Mouse (Mus musculus) liver, adult 2 months (tissue): ENCODE data around the gene Nqo1.

Experiments used
- CTCF ChIP-seq: fragments of 200-500 bp; IDR thresholded peaks from 2 replicates; pipeline ENCODE4 v1.5.1; 2011; ENCODE audit warnings: low read depth, low read length, control low read depth
- POLR2A ChIP-seq: fragments of 200-500 bp; IDR thresholded peaks from 2 replicates; pipeline ENCODE4 v1.6.1; 2011; ENCODE audit warnings: low read length, control low read depth; ENCODE audit not compliant: insufficient read depth; ENCODE audit errors: extremely low read depth

DNA sequence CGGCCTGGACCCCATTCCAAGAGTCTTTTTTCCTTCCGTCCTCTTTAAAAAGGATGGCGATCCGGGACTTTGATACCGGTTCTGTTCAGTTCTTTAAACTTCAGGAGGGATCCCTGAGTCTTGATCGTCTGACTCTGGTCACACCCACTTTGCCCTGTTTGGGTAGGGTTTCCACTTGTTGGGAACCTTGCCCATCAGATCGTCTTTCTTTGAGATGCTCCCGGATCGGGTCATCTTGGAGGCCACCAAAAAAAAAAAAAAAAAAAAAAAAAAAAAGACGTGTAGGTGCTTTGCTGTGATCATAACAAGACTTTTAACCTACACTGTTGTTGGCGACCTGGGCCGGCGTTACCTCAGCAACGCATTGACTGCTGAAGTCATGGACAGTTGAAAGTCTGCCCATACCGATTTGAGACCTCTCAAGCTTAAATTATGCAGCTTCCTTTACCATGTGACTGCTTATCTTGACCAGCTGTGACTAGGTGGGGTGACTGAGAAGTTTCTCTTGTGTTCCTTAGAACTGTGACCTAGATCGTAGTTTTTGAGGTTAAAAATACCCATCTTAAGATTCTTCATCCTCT, 33.9 kb upstream of the Nqo1 start:
- TF ChIP-seq CTCF = no peak
- no peak for TF ChIP-seq POLR2A
